Mouse (Mus musculus): ENCODE data around the gene Rpe. TPM values are rescaled to one million over a fixed set of nuclear protein-coding genes. Genes with fewer than 3 reads are reported as not detected.

The Rpe gene
- total RNA-seq, 2 experiments from 2014 or later: 7.5 to 10.2 TPM

- DNase-seq: no peak
- intact Hi-C loops (cut with DNase I): no loop called here
Measured at GRCm38 (mm10) chr1:66768764-66769163, 68.1 kb downstream of the Rpe start.

Other genes with a start within 250 kb of the Rpe start
- gene Unc80, start 232.5 kb upstream of the Rpe start, total RNA-seq (2021): under 1 TPM; 0.05 to 0.18 TPM
- 10 to 100 TPM; 17.8 to 20.3 TPM for gene Kansl1l, start 116.7 kb downstream of the Rpe start, total RNA-seq (2021)
- 100 to 1,000 TPM; 259 to 288 TPM for gene Acadl, start 162.4 kb downstream of the Rpe start, total RNA-seq (2021)
- over 10,000 TPM; 25,842 to 31,394 TPM for gene Myl1, start 244.6 kb downstream of the Rpe start, total RNA-seq (2021)